Mouse (Mus musculus) liver, embryonic 15.5 days (tissue): Measurements from ENCODE around the gene Atl3. TPM values are rescaled to one million over a fixed set of nuclear protein-coding genes. Genes with fewer than 3 reads are reported as not detected.

Source experiments
- ATAC-seq: fragments of 200-750 bp; cut with Nextera tagmentation; 2 replicates; pipeline ENCODE4 v1.8.0; 2017; ENCODE audit warnings: moderate number of reproducible peaks, mild to moderate bottlenecking, moderate library complexity; ENCODE audit not compliant: insufficient read depth
- H3K27ac ChIP-seq: fragments of 300-500 bp; sonication (generic); replicated peaks from 2 replicates; pipeline ENCODE4 v1.5.1; 2015; ENCODE audit warnings: mild to moderate bottlenecking, inconsistent platforms
- H3K27me3 ChIP-seq: fragments of 300-500 bp; sonication (generic); 2 replicates; pipeline ENCODE4 v1.6.1; 2015; ENCODE audit warnings: mild to moderate bottlenecking, inconsistent platforms
- H3K36me3 ChIP-seq: fragments of 300-500 bp; sonication (generic); replicated peaks from 2 replicates; pipeline ENCODE4 v1.6.1; 2015; ENCODE audit warnings: moderate library complexity, mild to moderate bottlenecking, inconsistent platforms
- H3K4me1 ChIP-seq: fragments of 300-500 bp; sonication (generic); replicated peaks from 2 replicates; pipeline ENCODE4 v1.6.1; 2015; ENCODE audit warnings: inconsistent platforms
- H3K4me2 ChIP-seq: fragments of 300-500 bp; sonication (generic); 2 replicates; pipeline ENCODE4 v1.6.1; 2015; ENCODE audit warnings: moderate library complexity, mild to moderate bottlenecking, inconsistent platforms
- H3K4me3 ChIP-seq: fragments of 300-500 bp; sonication (generic); replicated peaks from 2 replicates; pipeline ENCODE4 v1.5.1; 2015; ENCODE audit warnings: mild to moderate bottlenecking, inconsistent platforms
- H3K9ac ChIP-seq: fragments of 300-500 bp; sonication (generic); 2 replicates; pipeline ENCODE4 v1.6.1; 2015; ENCODE audit warnings: moderate library complexity, mild to moderate bottlenecking, inconsistent platforms
- H3K9me3 ChIP-seq: fragments of 300-500 bp; sonication (generic); replicated peaks from 2 replicates; pipeline ENCODE4 v1.6.1; 2016; ENCODE audit warnings: inconsistent platforms
- WGBS: fragments of 180-500 bp; shearing (Covaris S2); methylation state at CpG from one replicate; pipeline ENCODE4 v1.1.7; 2015; ENCODE audit warnings: mixed read lengths; ENCODE audit not compliant: insufficient replicate concordance; 5-methylcytosine and 5-hydroxymethylcytosine counted together
- polyA plus RNA-seq: library from polyadenylated mRNA; unstranded; fragments of >200 nt; fragmentation: Nextera tagmentation; extraction: Ambion mirVana; gene quantifications from 2 replicates; pipeline ENCODE4 v1.2.1, GENCODE M21; 2015

Gene Atl3
- polyA plus RNA-seq, 1 experiment from 2014 or later: 5.1 TPM

- WGBS: 85% methylated on average over 8 of the region's 8 CpGs
- no peaks in the 10 kb centered on the region for H3K27me3 ChIP-seq
- ATAC-seq: no peak
These were observed 91.4 kb downstream of the Atl3 start for GRCm38 (mm10) chr19:7585279-7585678.

GRCm38 (mm10) chr19:7585764-7586163, 91.9 kb downstream of the Atl3 start:
- 82% methylated on average over 6 of the region's 6 CpGs for WGBS
- Histone ChIP-seq H3K9ac (no peak overlapping the region), H3K27me3 (no peaks in the 10 kb centered on the region), H3K36me3 (peaks cover 34% of the 10 kb centered on the region; the same call in 1 of the 2 replicates), H3K4me1 (peaks cover 8% of the 10 kb centered on the region; the same call in 1 of the 2 replicates), H3K4me2 (no peak overlapping the region), H3K4me3 (no peak overlapping the region), H3K27ac (no peak overlapping the region), H3K9me3 (0 out of 2 replicates have a peak, but pooled peaks cover 3% of the 10 kb centered on the region)
- ATAC-seq: no peak

More at GRCm38 (mm10) chr19:7585279-7585678, 91.4 kb downstream of the Atl3 start:
- H3K4me2 ChIP-seq: no peak overlapping the region
- H3K4me1 ChIP-seq: peaks cover 8% of the 10 kb centered on the region; the same call in 1 of the 2 replicates
- H3K9me3 ChIP-seq: 0 out of 2 replicates have a peak, but pooled peaks cover 3% of the 10 kb centered on the region
- no peak overlapping the region for H3K9ac ChIP-seq
- no peak overlapping the region for H3K4me3 ChIP-seq
- no peak overlapping the region for H3K27ac ChIP-seq
- peaks cover 34% of the 10 kb centered on the region; the same call in 1 of the 2 replicates for H3K36me3 ChIP-seq

Other genes starting within 250 kb of the Atl3 start
- 1.1 and 1.3 TPM in 2 replicates for gene Rcor2, start 226.7 kb upstream of the Atl3 start, polyA plus RNA-seq
- gene Mark2, start 152.2 kb upstream of the Atl3 start, polyA plus RNA-seq: 20.0 and 24.4 TPM in 2 replicates
- gene Spindoc, start 111.0 kb upstream of the Atl3 start, polyA plus RNA-seq: 3.2 and 3.7 TPM in 2 replicates
- gene 2700081O15Rik, start 76.4 kb upstream of the Atl3 start, polyA plus RNA-seq: 0.68 and 0.88 TPM in 2 replicates
- gene Rtn3, start 10.8 kb upstream of the Atl3 start, polyA plus RNA-seq: 69.6 and 71.7 TPM in 2 replicates
- gene Pla2g16, start 63.4 kb downstream of the Atl3 start, polyA plus RNA-seq: 22.6 and 26.4 TPM in 2 replicates
- not detected in 2 replicates for gene Lgals12, start 113.2 kb downstream of the Atl3 start, polyA plus RNA-seq
- not detected in 2 replicates for gene Hrasls5, start 118.5 kb downstream of the Atl3 start, polyA plus RNA-seq
- gene Slc22a19, start 217.3 kb downstream of the Atl3 start, polyA plus RNA-seq: not detected in 2 replicates